14 mouse cellular contexts compared by ENCODE assay signal in the genomic region with DNA sequence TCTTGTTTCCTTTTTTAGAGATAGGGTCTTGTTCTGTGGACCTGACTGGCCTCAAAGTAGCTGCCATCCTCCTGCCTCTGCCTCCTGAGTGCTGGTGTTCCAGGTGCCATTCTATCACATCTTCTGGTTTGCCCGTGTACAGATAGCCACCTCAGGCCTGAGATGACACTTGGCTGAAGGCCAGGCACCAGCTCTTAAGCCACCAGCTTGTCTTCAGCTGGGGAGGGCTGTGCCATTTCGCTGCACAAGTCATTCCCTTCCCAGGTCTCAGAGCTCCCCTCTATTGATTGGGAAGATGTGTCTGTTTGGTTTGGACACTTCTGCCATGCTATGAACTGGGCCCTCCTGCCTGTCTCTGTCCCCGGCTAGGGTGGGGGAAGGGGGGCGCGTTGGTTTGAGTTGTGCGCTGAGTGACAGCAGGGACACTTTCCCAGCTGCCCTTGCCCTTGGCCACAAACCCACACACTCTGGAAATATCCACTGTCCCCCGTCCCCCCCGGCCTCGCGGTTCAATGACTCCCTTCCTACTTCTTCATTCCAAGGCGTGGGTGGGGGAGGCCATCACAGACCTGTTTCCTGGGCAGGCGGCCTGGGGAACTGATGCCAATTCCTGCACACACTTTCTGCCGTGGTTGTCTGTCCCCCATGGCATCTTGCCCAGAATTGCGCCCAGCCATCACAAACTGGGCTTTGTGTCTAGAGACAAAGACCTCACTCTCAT. TPM values are rescaled to one million over a fixed set of nuclear protein-coding genes. Genes with fewer than 3 reads are reported as not detected.
DNase-seq lines count a peak whose midpoint lies in the region; ATAC-seq and TF ChIP-seq lines count a peak whose summit lies in the region.
"Had no signal": no experiment of that assay in that cellular context is flagged by ENCODE, and none has a peak within 500 bp of the region (broad histone marks: within the 10 kb centered on the region; RNA-seq: fewer than 3 reads in every experiment).

No protein-coding gene starts in this region.

- peak; percentile 42 for DNase-seq in liver, postnatal 0 days
- no peak for DNase-seq in liver, embryonic 11.5 days (ENCODE audit: low spot score)
- peak; percentile 77 for DNase-seq in adrenal gland, adult 8-10 months
- peak; percentile 76 for DNase-seq in cerebellum, adult 9-11 months
- no peak for DNase-seq in frontal cortex, postnatal 36 days (ENCODE audit: low spot score in 2 of 2)
- DNase-seq: gastrocnemius, postnatal 25 days; right cerebral cortex, postnatal 25 days; thymus, postnatal 14 days had no signal

- H3K4me1 ChIP-seq in liver, postnatal 0 days (ENCODE audit: insufficient read depth): peaks cover 13% of the 10 kb centered on the region
- H3K4me1 ChIP-seq in liver, embryonic 11.5 days (replicated peaks; ENCODE audit: control insufficient read depth, insufficient read depth, low read length): peaks cover 8% of the 10 kb centered on the region

- no peaks in the 10 kb centered on the region for H3K36me3 ChIP-seq in liver, postnatal 0 days (replicated peaks; ENCODE audit: insufficient read depth, low read length)
- H3K36me3 ChIP-seq in liver, embryonic 11.5 days (ENCODE audit: control insufficient read depth, insufficient read depth, low read length): no peaks in the 10 kb centered on the region
- H3K36me3 ChIP-seq: embryonic facial prominence, embryonic 12.5 days; midbrain, embryonic 15.5 days had no signal

- H3K27me3 ChIP-seq in liver, postnatal 0 days (ENCODE audit: insufficient read depth, low read length): peaks cover 9% of the 10 kb centered on the region; the same call in 1 of the 2 replicates
- H3K27me3 ChIP-seq in liver, embryonic 11.5 days (replicated peaks; ENCODE audit: control insufficient read depth, insufficient read depth, low read length): peaks cover 27% of the 10 kb centered on the region

- H3K9ac ChIP-seq in liver, postnatal 0 days (replicated peaks): no peak overlapping the region
- no peak overlapping the region for H3K9ac ChIP-seq in liver, embryonic 11.5 days (ENCODE audit: low read depth, low read length)
- H3K9ac ChIP-seq: embryonic facial prominence, embryonic 12.5 days; liver, embryonic 14.5 days; midbrain, embryonic 15.5 days had no signal

- no peak overlapping the region for H3K4me3 ChIP-seq in liver, postnatal 0 days (ENCODE audit: low read depth, low read length)
- H3K4me3 ChIP-seq in liver, embryonic 11.5 days (ENCODE audit: low read depth, low read length): no peak overlapping the region
- H3K4me3 ChIP-seq: embryonic facial prominence, embryonic 12.5 days; midbrain, embryonic 15.5 days had no signal

- no peak for TF ChIP-seq CTCF in liver, postnatal 0 days (IDR thresholded peaks at IDR 0.05; ENCODE audit: low read depth)

- 29% methylated on average over 14 of the region's 14 CpGs for WGBS in liver, postnatal 0 days (ENCODE audit: insufficient replicate concordance)
- WGBS in liver, embryonic 11.5 days: 44% methylated on average over 14 of the region's 14 CpGs

- ATAC-seq in liver, postnatal 0 days: no peak
- ATAC-seq in liver, embryonic 11.5 days (replicated peaks; ENCODE audit: low FRiP score): no peak
- ATAC-seq in megakaryocyte progenitor cell, adult 5-6 weeks (replicated peaks; ENCODE audit: poor library complexity): peak; percentile 62
- no peak for ATAC-seq in CD4-positive, CD25-positive, alpha-beta regulatory T cell, adult 4 months
- ATAC-seq: midbrain, embryonic 15.5 days had no signal

- H3K9me3 ChIP-seq in liver, postnatal 0 days (ENCODE audit: low read length): no peaks in the 10 kb centered on the region
- H3K9me3 ChIP-seq in liver, embryonic 11.5 days (ENCODE audit: control insufficient read depth, low read length): no peaks in the 10 kb centered on the region
- H3K9me3 ChIP-seq: embryonic facial prominence, embryonic 12.5 days; midbrain, embryonic 15.5 days had no signal

- TF ChIP-seq EP300 in liver, postnatal 0 days (IDR thresholded peaks at IDR 0.05; ENCODE audit: low read depth): no peak

- no peak overlapping the region for H3K4me2 ChIP-seq in liver, postnatal 0 days (ENCODE audit: low read depth, low read length)
- no peak overlapping the region for H3K4me2 ChIP-seq in liver, embryonic 11.5 days
- H3K4me2 ChIP-seq: embryonic facial prominence, embryonic 12.5 days; midbrain, embryonic 15.5 days had no signal

- H3K27ac ChIP-seq in liver, postnatal 0 days (ENCODE audit: low read depth): no peak overlapping the region
- no peak overlapping the region for H3K27ac ChIP-seq in liver, embryonic 11.5 days (ENCODE audit: low read depth, low read length)
- H3K27ac ChIP-seq: embryonic facial prominence, embryonic 12.5 days; liver, embryonic 14.5 days; midbrain, embryonic 15.5 days had no signal

RNA-seq across cellular contexts. Expression of a gene that starts 5.1 kb away (rescaled TPM):
- polyA plus RNA-seq in liver, postnatal 0 days (2015; fragmentation: Nextera tagmentation; extraction: Ambion mirVana): 0.20 and 0.36 TPM in 2 replicates
- 0.25 and 0.32 TPM in 2 replicates for polyA plus RNA-seq in liver, embryonic 11.5 days (2014; fragmentation: Nextera tagmentation; extraction: Ambion mirVana)
- total RNA-seq in adrenal gland, adult 8-10 months (2022): 10 to 100 TPM in 3 of 4 experiments, 1 to 10 TPM in 1; 7.0 to 15.2 (median 12.2) TPM
- total RNA-seq in megakaryocyte progenitor cell, adult 5-6 weeks (2015): 0.10 and 0.67 TPM in 2 replicates
- total RNA-seq in megakaryocyte progenitor cell, adult 5-6 weeks (2017): 0.12 and 2.0 TPM in 2 replicates
- 10 to 100 TPM in 1 of 2 experiments, 1 to 10 TPM in 1; 7.2 to 15.4 TPM for polyA plus RNA-seq in CD4-positive, CD25-positive, alpha-beta regulatory T cell, adult 4 months (2017; shearing (Covaris generic))
- total RNA-seq: gastrocnemius, postnatal 25 days had no signal

RNA-seq across cellular contexts. Expression of a gene that starts 9.5 kb away (rescaled TPM):
- polyA plus RNA-seq in liver, postnatal 0 days (2015; fragmentation: Nextera tagmentation; extraction: Ambion mirVana): not detected in 2 replicates
- not detected in 2 replicates for polyA plus RNA-seq in liver, embryonic 11.5 days (2014; fragmentation: Nextera tagmentation; extraction: Ambion mirVana)
- under 1 TPM in 3 of 4 experiments, not detected in 1; 0.32 to 0.63 (median 0.46) TPM for total RNA-seq in adrenal gland, adult 8-10 months (2022)
- total RNA-seq in megakaryocyte progenitor cell, adult 5-6 weeks (2015): not detected in 2 replicates
- total RNA-seq in megakaryocyte progenitor cell, adult 5-6 weeks (2017): not detected in 2 replicates
- not detected for polyA plus RNA-seq in CD4-positive, CD25-positive, alpha-beta regulatory T cell, adult 4 months (2017; shearing (Covaris generic))
- total RNA-seq: gastrocnemius, postnatal 25 days had no signal
- polyA plus RNA-seq: embryonic facial prominence, embryonic 12.5 days; large intestine, adult 2 months; liver, embryonic 14.5 days had no signal

RNA-seq across cellular contexts. Expression of a gene that starts 31.0 kb away (rescaled TPM):
- polyA plus RNA-seq in liver, postnatal 0 days (2015; fragmentation: Nextera tagmentation; extraction: Ambion mirVana): 14.0 and 15.1 TPM in 2 replicates
- polyA plus RNA-seq in liver, embryonic 11.5 days (2014; fragmentation: Nextera tagmentation; extraction: Ambion mirVana): 46.7 and 47.0 TPM in 2 replicates
- 10 to 100 TPM; 44.1 to 57.3 (median 56.5) TPM for total RNA-seq in adrenal gland, adult 8-10 months (2022)
- total RNA-seq in megakaryocyte progenitor cell, adult 5-6 weeks (2015): 11.8 and 13.3 TPM in 2 replicates
- 34.9 and 35.8 TPM in 2 replicates for total RNA-seq in megakaryocyte progenitor cell, adult 5-6 weeks (2017)
- polyA plus RNA-seq in CD4-positive, CD25-positive, alpha-beta regulatory T cell, adult 4 months (2017; shearing (Covaris generic)): 10 to 100 TPM; 14.4 to 18.6 TPM

RNA-seq across cellular contexts. Expression of a gene that starts 31.1 kb away (rescaled TPM):
- polyA plus RNA-seq in liver, postnatal 0 days (2015; fragmentation: Nextera tagmentation; extraction: Ambion mirVana): 3.1 and 3.4 TPM in 2 replicates
- polyA plus RNA-seq in liver, embryonic 11.5 days (2014; fragmentation: Nextera tagmentation; extraction: Ambion mirVana): 9.0 and 13.1 TPM in 2 replicates
- total RNA-seq in adrenal gland, adult 8-10 months (2022): 10 to 100 TPM; 17.0 to 30.2 (median 22.3) TPM
- 2.0 and 2.3 TPM in 2 replicates for total RNA-seq in megakaryocyte progenitor cell, adult 5-6 weeks (2015)
- 4.7 and 5.8 TPM in 2 replicates for total RNA-seq in megakaryocyte progenitor cell, adult 5-6 weeks (2017)
- 1 to 10 TPM; 2.2 to 6.3 TPM for polyA plus RNA-seq in CD4-positive, CD25-positive, alpha-beta regulatory T cell, adult 4 months (2017; shearing (Covaris generic))

RNA-seq across cellular contexts. Expression of a gene that starts 54.7 kb away (rescaled TPM):
- polyA plus RNA-seq in liver, postnatal 0 days (2015; fragmentation: Nextera tagmentation; extraction: Ambion mirVana): 0.75 and 0.84 TPM in 2 replicates
- 1.3 and 1.5 TPM in 2 replicates for polyA plus RNA-seq in liver, embryonic 11.5 days (2014; fragmentation: Nextera tagmentation; extraction: Ambion mirVana)
- 1 to 10 TPM in 2 of 4 experiments, under 1 TPM in 2; 0.42 to 1.8 (median 1.1) TPM for total RNA-seq in adrenal gland, adult 8-10 months (2022)
- total RNA-seq in megakaryocyte progenitor cell, adult 5-6 weeks (2015): not detected in 2 replicates
- 0.81 and 1.1 TPM in 2 replicates for total RNA-seq in megakaryocyte progenitor cell, adult 5-6 weeks (2017)
- 1 to 10 TPM in 1 of 2 experiments, under 1 TPM in 1; 0.40 to 1.1 TPM for polyA plus RNA-seq in CD4-positive, CD25-positive, alpha-beta regulatory T cell, adult 4 months (2017; shearing (Covaris generic))

Comparison
In these comparisons a context has a peak if more than half of its experiments do, and no peak if none do; other contexts are left out.
1. DNase-seq: peak in liver, postnatal 0 days (single experiment), adrenal gland, adult 8-10 months (single experiment) and cerebellum, adult 9-11 months (single experiment); none in liver, embryonic 11.5 days (single experiment) and frontal cortex, postnatal 36 days (0 of 2).